Comparison of ENCODE assay signal across 29 mouse cellular contexts in genomic region chr1:92736411-92736810, GRCm38 (mm10).
DNase-seq lines count a peak whose midpoint lies in the region; ATAC-seq and TF ChIP-seq lines count a peak whose summit lies in the region.
"Had no signal": no experiment of that assay in that cellular context is flagged by ENCODE, and none has a peak within 500 bp of the region (broad histone marks: within the 10 kb centered on the region; RNA-seq: fewer than 3 reads in every experiment).

No protein-coding gene starts in this region.

- H3K4me1 ChIP-seq in forebrain, embryonic 10.5 days, result peaks cover 59% of the 10 kb centered on the region
- H3K4me1 ChIP-seq in forebrain, postnatal 0 days (ENCODE audit: insufficient read depth), result peaks cover 21% of the 10 kb centered on the region
- 0 out of 2 replicates have a peak, but pooled peaks cover 5% of the 10 kb centered on the region for H3K4me1 ChIP-seq in heart, embryonic 10.5 days
- no peaks in the 10 kb centered on the region for H3K4me1 ChIP-seq in embryonic facial prominence, embryonic 14.5 days (ENCODE audit: control insufficient read depth, insufficient read depth, low read length)
- H3K4me1 ChIP-seq in forebrain, embryonic 15.5 days, result peaks cover 63% of the 10 kb centered on the region
- H3K4me1 ChIP-seq: liver, embryonic 13.5 days had no signal

- H3K27ac ChIP-seq in forebrain, embryonic 10.5 days, result peak overlapping the region; percentile 86
- no peak overlapping the region for H3K27ac ChIP-seq in forebrain, postnatal 0 days (ENCODE audit: low read depth, low read length)
- 0 out of 2 replicates have a peak overlapping the region, but pooled peaks have one; percentile 4 for H3K27ac ChIP-seq in heart, embryonic 10.5 days
- no peak overlapping the region for H3K27ac ChIP-seq in embryonic facial prominence, embryonic 14.5 days (replicated peaks; ENCODE audit: low read depth, low read length)
- H3K27ac ChIP-seq in forebrain, embryonic 15.5 days (replicated peaks), result peak overlapping the region; percentile 89
- H3K27ac ChIP-seq: embryonic facial prominence, embryonic 13.5 days; hindbrain, postnatal 0 days; kidney, postnatal 0 days; liver, embryonic 13.5 days; macrophage; midbrain, embryonic 15.5 days; neural tube, embryonic 15.5 days had no signal

- no peak for DNase-seq in forebrain, embryonic 10.5 days (ENCODE audit: extremely low spot score, low spot score)
- DNase-seq in forebrain, postnatal 0 days, result no peak
- DNase-seq in heart, embryonic 10.5 days (ENCODE audit: low spot score), result no peak
- no peak for DNase-seq in heart, postnatal 4 days
- DNase-seq in embryonic facial prominence, embryonic 14.5 days (ENCODE audit: low spot score), result peak; percentile 48
- DNase-seq in kidney, postnatal 14 days, result no peak
- DNase-seq: adrenal gland, postnatal 14 days; cerebellum, adult 11-12 months; cerebellum, adult 9-11 months; embryo, embryonic 11 days; heart, adult 18-20 months; kidney, adult 8-10 months; liver, embryonic 13.5 days; lung, adult 2 months; lung, postnatal 10 days; retina, postnatal 1 day; right cerebral cortex, postnatal 14 days; thymus, postnatal 4 days had no signal

- no peak for ATAC-seq in forebrain, postnatal 0 days
- peak; percentile 74; the same call in 1 of the 2 replicates for ATAC-seq in embryonic facial prominence, embryonic 14.5 days (ENCODE audit: low read depth)
- no peak for ATAC-seq in forebrain, embryonic 15.5 days (replicated peaks)
- no peak for ATAC-seq in activated CD4-positive, CD25-positive, alpha-beta regulatory T cell, adult 4 months
- ATAC-seq: hindbrain, postnatal 0 days; intestine, embryonic 16.5 days; midbrain, embryonic 15.5 days had no signal

- no peak overlapping the region for H3K4me2 ChIP-seq in forebrain, postnatal 0 days (ENCODE audit: low read depth)
- H3K4me2 ChIP-seq in embryonic facial prominence, embryonic 14.5 days (ENCODE audit: low read depth, low read length), result no peak overlapping the region
- H3K4me2 ChIP-seq in forebrain, embryonic 15.5 days (replicated peaks), result no peak overlapping the region
- H3K4me2 ChIP-seq: embryonic facial prominence, embryonic 13.5 days; heart, embryonic 12.5 days; liver, embryonic 13.5 days; midbrain, embryonic 15.5 days; neural tube, embryonic 15.5 days had no signal

- no peaks in the 10 kb centered on the region for H3K9me3 ChIP-seq in forebrain, embryonic 10.5 days
- H3K9me3 ChIP-seq in forebrain, postnatal 0 days (ENCODE audit: low read length), result no peaks in the 10 kb centered on the region
- H3K9me3 ChIP-seq in heart, embryonic 10.5 days, result no peaks in the 10 kb centered on the region
- no peaks in the 10 kb centered on the region for H3K9me3 ChIP-seq in embryonic facial prominence, embryonic 14.5 days (ENCODE audit: control insufficient read depth, low read length)
- H3K9me3 ChIP-seq in forebrain, embryonic 15.5 days, result no peaks in the 10 kb centered on the region
- H3K9me3 ChIP-seq: embryonic facial prominence, embryonic 13.5 days; heart, embryonic 12.5 days; liver, embryonic 13.5 days; midbrain, embryonic 15.5 days; neural tube, embryonic 15.5 days had no signal

- no peak for TF ChIP-seq CTCF in forebrain, postnatal 0 days (IDR thresholded peaks at IDR 0.05; ENCODE audit: low read depth)

- peaks cover 19% of the 10 kb centered on the region for H3K27me3 ChIP-seq in forebrain, embryonic 10.5 days (ENCODE audit: poor library complexity, severe bottlenecking)
- H3K27me3 ChIP-seq in forebrain, postnatal 0 days (ENCODE audit: insufficient read depth, low read length), result no peaks in the 10 kb centered on the region
- H3K27me3 ChIP-seq in heart, embryonic 10.5 days (ENCODE audit: insufficient read depth, poor library complexity, severe bottlenecking), result peaks cover 70% of the 10 kb centered on the region
- H3K27me3 ChIP-seq in embryonic facial prominence, embryonic 14.5 days (replicated peaks; ENCODE audit: control insufficient read depth, insufficient read depth, low read length), result no peaks in the 10 kb centered on the region
- H3K27me3 ChIP-seq in forebrain, embryonic 15.5 days, result no peaks in the 10 kb centered on the region
- H3K27me3 ChIP-seq: midbrain, embryonic 15.5 days; neural tube, embryonic 15.5 days had no signal

- no peak overlapping the region for H3K9ac ChIP-seq in forebrain, postnatal 0 days
- H3K9ac ChIP-seq in embryonic facial prominence, embryonic 14.5 days (ENCODE audit: low read depth, low read length), result no peak overlapping the region
- no peak overlapping the region for H3K9ac ChIP-seq in forebrain, embryonic 15.5 days (replicated peaks)
- H3K9ac ChIP-seq: embryonic facial prominence, embryonic 13.5 days; heart, embryonic 12.5 days; liver, embryonic 13.5 days; midbrain, embryonic 15.5 days; neural tube, embryonic 15.5 days had no signal

- H3K36me3 ChIP-seq in forebrain, embryonic 10.5 days (replicated peaks), result no peaks in the 10 kb centered on the region
- no peaks in the 10 kb centered on the region for H3K36me3 ChIP-seq in forebrain, postnatal 0 days (ENCODE audit: insufficient read depth)
- H3K36me3 ChIP-seq in heart, embryonic 10.5 days, result no peaks in the 10 kb centered on the region
- H3K36me3 ChIP-seq in embryonic facial prominence, embryonic 14.5 days (ENCODE audit: control insufficient read depth, insufficient read depth, low read length), result no peaks in the 10 kb centered on the region
- no peaks in the 10 kb centered on the region for H3K36me3 ChIP-seq in forebrain, embryonic 15.5 days
- H3K36me3 ChIP-seq: embryonic facial prominence, embryonic 13.5 days; heart, embryonic 12.5 days; liver, embryonic 13.5 days; midbrain, embryonic 15.5 days; neural tube, embryonic 15.5 days had no signal

- H3K4me3 ChIP-seq in forebrain, embryonic 10.5 days, result no peak overlapping the region
- H3K4me3 ChIP-seq in forebrain, postnatal 0 days (ENCODE audit: low read depth, low read length), result no peak overlapping the region
- no peak overlapping the region for H3K4me3 ChIP-seq in heart, embryonic 10.5 days
- no peak overlapping the region for H3K4me3 ChIP-seq in embryonic facial prominence, embryonic 14.5 days (ENCODE audit: low read depth, low read length)
- H3K4me3 ChIP-seq in forebrain, embryonic 15.5 days, result no peak overlapping the region
- H3K4me3 ChIP-seq: embryonic facial prominence, embryonic 13.5 days; erythroblast, embryonic 14.5 days; heart, embryonic 12.5 days; liver, embryonic 13.5 days; midbrain, embryonic 15.5 days; neural tube, embryonic 15.5 days had no signal

- WGBS in forebrain, embryonic 10.5 days, result 48% methylated on average over 7 of the region's 7 CpGs
- WGBS in forebrain, postnatal 0 days, result 27% methylated on average over 7 of the region's 7 CpGs
- 56% methylated on average over 7 of the region's 7 CpGs for WGBS in heart, embryonic 10.5 days
- WGBS in embryonic facial prominence, embryonic 14.5 days, result 23% methylated on average over 7 of the region's 7 CpGs
- 25% methylated on average over 7 of the region's 7 CpGs for WGBS in forebrain, embryonic 15.5 days

Comparison
In these comparisons a context has a peak if more than half of its experiments do, and no peak if none do; other contexts are left out.
1. H3K27ac ChIP-seq: peak in forebrain, embryonic 10.5 days (single experiment), heart, embryonic 10.5 days (single experiment) and forebrain, embryonic 15.5 days (single experiment); none in forebrain, postnatal 0 days (single experiment) and embryonic facial prominence, embryonic 14.5 days (single experiment).